Mouse (Mus musculus): ENCODE data around the gene Cdcp2.
A peak's percentile ranks its signal among the peaks of the same experiment; 100 is the strongest.

Gene Cdcp2

GRCm38 (mm10) chr4:107096841-107097373, at the start of gene Cdcp2:
Cdcp2 (plus strand) TSS chr4:107096891.
- no peak for DNase-seq (ENCODE audit: low spot score in 2 of 2)

GRCm38 (mm10) chr4:107047806-107048205, 48.9 kb upstream of the Cdcp2 start:
- no peak for DNase-seq (ENCODE audit: low spot score in 2 of 2)

- DNase-seq (ENCODE audit: low spot score in 2 of 2), result no peak
Measured at GRCm38 (mm10) chr4:107048568-107049162, 48.0 kb upstream of the Cdcp2 start.

GRCm38 (mm10) chr4:107051889-107052288, 44.8 kb upstream of the Cdcp2 start:
- DNase-seq (ENCODE audit: low spot score in 2 of 2), result no peak

GRCm38 (mm10) chr4:107052962-107053553, 43.6 kb upstream of the Cdcp2 start:
- DNase-seq (ENCODE audit: low spot score in 2 of 2), result no peak

GRCm38 (mm10) chr4:107056088-107056487, 40.6 kb upstream of the Cdcp2 start:
- DNase-seq (ENCODE audit: low spot score in 2 of 2), result no peak

- no peak for DNase-seq (ENCODE audit: low spot score in 2 of 2)
Measured at GRCm38 (mm10) chr4:107058346-107058745, 38.3 kb upstream of the Cdcp2 start.

- no peak for DNase-seq (ENCODE audit: low spot score in 2 of 2)
Measured at GRCm38 (mm10) chr4:107058781-107059180, 37.9 kb upstream of the Cdcp2 start.

- DNase-seq (ENCODE audit: low spot score in 2 of 2), result no peak
Measured at GRCm38 (mm10) chr4:107061560-107061959, 35.1 kb upstream of the Cdcp2 start.

GRCm38 (mm10) chr4:107063214-107063613, 33.5 kb upstream of the Cdcp2 start:
- no peak for DNase-seq (ENCODE audit: low spot score in 2 of 2)

GRCm38 (mm10) chr4:107064394-107065098, 32.1 kb upstream of the Cdcp2 start:
- DNase-seq (ENCODE audit: low spot score in 2 of 2), result no peak

- peak; percentile 95 to 96 for DNase-seq (ENCODE audit: low spot score in 2 of 2)
Measured at GRCm38 (mm10) chr4:107066252-107067124, 30.2 kb upstream of the Cdcp2 start, which contains the start of the genes Mrpl37 and Cyb5rl. Mrpl37 (minus strand) TSS chr4:107066868. Cyb5rl (plus strand) TSS chr4:107066988.

- DNase-seq (ENCODE audit: low spot score in 2 of 2), result peak in 1 of 2 experiments; percentile 13
Measured at GRCm38 (mm10) chr4:107067151-107067840, 29.4 kb upstream of the Cdcp2 start.

- DNase-seq (ENCODE audit: low spot score in 2 of 2), result no peak
Measured at GRCm38 (mm10) chr4:107072343-107072742, 24.3 kb upstream of the Cdcp2 start.

- DNase-seq (ENCODE audit: low spot score in 2 of 2), result no peak
Measured at GRCm38 (mm10) chr4:107075456-107075855, 21.2 kb upstream of the Cdcp2 start.

- DNase-seq (ENCODE audit: low spot score in 2 of 2), result no peak
Measured at GRCm38 (mm10) chr4:107078894-107079293, 17.8 kb upstream of the Cdcp2 start.

GRCm38 (mm10) chr4:107079716-107080115, 17.0 kb upstream of the Cdcp2 start:
- no peak for DNase-seq (ENCODE audit: low spot score in 2 of 2)

- DNase-seq (ENCODE audit: low spot score in 2 of 2), result no peak
Measured at GRCm38 (mm10) chr4:107082185-107082584, 14.5 kb upstream of the Cdcp2 start.

GRCm38 (mm10) chr4:107083126-107083525, 13.6 kb upstream of the Cdcp2 start:
- DNase-seq (ENCODE audit: low spot score in 2 of 2), result no peak

- DNase-seq (ENCODE audit: low spot score in 2 of 2), result no peak
Measured at GRCm38 (mm10) chr4:107084343-107084742, 12.3 kb upstream of the Cdcp2 start.

GRCm38 (mm10) chr4:107084858-107085257, 11.8 kb upstream of the Cdcp2 start:
- no peak for DNase-seq (ENCODE audit: low spot score in 2 of 2)
